In genomic region chr11:23297379-23297778, GRCm38 (mm10) we compare ENCODE assay signal across 35 mouse cellular contexts.
"Had no signal": no experiment of that assay in that cellular context is flagged by ENCODE, and none has a peak within 500 bp of the region (broad histone marks: within the 10 kb centered on the region; RNA-seq: fewer than 3 reads in every experiment).

No protein-coding gene starts in this region.

- H3K9me3 ChIP-seq: heart, embryonic 10.5 days; heart, embryonic 12.5 days; heart, embryonic 13.5 days; heart, embryonic 15.5 days; hindbrain, embryonic 10.5 days; hindbrain, embryonic 12.5 days; hindbrain, embryonic 13.5 days; hindbrain, embryonic 15.5 days; intestine, embryonic 15.5 days; kidney, embryonic 15.5 days had no signal

- H3K4me2 ChIP-seq: heart, embryonic 11.5 days; heart, embryonic 12.5 days; heart, embryonic 13.5 days; heart, embryonic 15.5 days; hindbrain, embryonic 12.5 days; hindbrain, embryonic 13.5 days; hindbrain, embryonic 14.5 days; hindbrain, embryonic 15.5 days; intestine, embryonic 15.5 days; kidney, embryonic 15.5 days had no signal

- H3K27ac ChIP-seq: heart, embryonic 10.5 days; heart, embryonic 13.5 days; heart, embryonic 15.5 days; hindbrain, embryonic 10.5 days; hindbrain, embryonic 12.5 days; hindbrain, embryonic 13.5 days; hindbrain, embryonic 14.5 days; hindbrain, embryonic 15.5 days; hindbrain, postnatal 0 days; intestine, embryonic 15.5 days; kidney, embryonic 15.5 days; kidney, postnatal 0 days; layer of hippocampus, adult 2 months had no signal

- DNase-seq: heart, postnatal 10 days; heart, postnatal 14 days; heart, postnatal 36 days; heart, postnatal 4 days; kidney, adult 11 months; kidney, adult 18-20 months; kidney, adult 2 months; kidney, adult 8-10 months; kidney, adult 9 months; kidney, postnatal 10 days; kidney, postnatal 14 days; kidney, postnatal 25 days; kidney, postnatal 36 days; kidney, postnatal 4 days; layer of hippocampus, adult 9-11 months; layer of hippocampus, postnatal 36 days had no signal

- H3K4me3 ChIP-seq: heart, embryonic 10.5 days; heart, embryonic 12.5 days; heart, embryonic 13.5 days; heart, embryonic 15.5 days; hindbrain, embryonic 10.5 days; hindbrain, embryonic 12.5 days; hindbrain, embryonic 13.5 days; hindbrain, embryonic 15.5 days; intestine, embryonic 15.5 days; kidney, embryonic 15.5 days; layer of hippocampus, adult 2 months had no signal

- H3K9ac ChIP-seq: heart, embryonic 12.5 days; heart, embryonic 13.5 days; heart, embryonic 15.5 days; hindbrain, embryonic 12.5 days; hindbrain, embryonic 13.5 days; hindbrain, embryonic 14.5 days; hindbrain, embryonic 15.5 days; intestine, embryonic 15.5 days; kidney, embryonic 15.5 days had no signal

- H3K4me1 ChIP-seq: heart, embryonic 10.5 days; heart, embryonic 12.5 days; heart, embryonic 13.5 days; heart, embryonic 15.5 days; hindbrain, embryonic 10.5 days; hindbrain, embryonic 12.5 days; hindbrain, embryonic 13.5 days; hindbrain, embryonic 15.5 days; intestine, embryonic 15.5 days; kidney, embryonic 15.5 days had no signal

- ATAC-seq: hindbrain, embryonic 16.5 days; hindbrain, postnatal 0 days; inflammation-experienced regulatory T-cells, adult 6 months; intestine, embryonic 15.5 days; intestine, embryonic 16.5 days; intestine, postnatal 0 days had no signal

- H3K27me3 ChIP-seq: heart, embryonic 12.5 days; heart, embryonic 13.5 days; heart, embryonic 15.5 days; hindbrain, embryonic 12.5 days; hindbrain, embryonic 13.5 days; hindbrain, embryonic 15.5 days; intestine, embryonic 15.5 days; kidney, embryonic 15.5 days had no signal
